Mouse (Mus musculus) brain, embryonic 14.5 days (tissue): ENCODE results near the gene Neurod4.

Experiments used
- CTCF ChIP-seq: fragments of 200-500 bp; IDR thresholded peaks from 2 replicates; pipeline ENCODE4 v1.5.1; 2012; ENCODE audit warnings: inconsistent platforms, mild to moderate bottlenecking, moderate library complexity, borderline replicate concordance; ENCODE audit not compliant: insufficient read depth, insufficient read length; ENCODE audit errors: extremely low read depth
- POLR2A ChIP-seq: fragments of 200-500 bp; IDR thresholded peaks from 2 replicates; pipeline ENCODE4 v1.6.1; 2012; ENCODE audit warnings: mild to moderate bottlenecking, inconsistent platforms, borderline replicate concordance; ENCODE audit not compliant: poor library complexity, insufficient read depth, insufficient read length, severe bottlenecking; ENCODE audit errors: extremely low read depth

DNA sequence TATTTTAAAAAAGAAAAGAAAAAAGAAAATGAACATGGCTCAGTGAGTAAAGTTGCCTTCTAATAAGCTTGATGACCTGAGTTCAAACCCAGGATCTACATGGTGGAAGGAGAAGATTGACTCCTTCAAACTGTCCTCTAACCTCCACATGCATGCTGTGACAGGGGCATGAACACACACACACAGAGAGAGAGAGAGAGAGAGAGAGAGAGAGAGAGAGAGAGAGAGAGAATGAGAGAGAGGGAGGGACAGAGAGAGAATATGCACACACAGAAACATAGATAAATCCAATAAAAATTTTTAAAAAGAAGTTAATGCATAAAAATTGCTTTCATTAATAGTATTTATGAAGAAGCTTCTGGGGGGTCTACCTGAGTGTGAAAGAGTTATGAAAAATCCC lies 42.0 kb upstream of the Neurod4 start:
- no peak for TF ChIP-seq CTCF
- no peak for TF ChIP-seq POLR2A
